Mouse (Mus musculus): ENCODE measurements around the gene Fdxr.

Fdxr gene

GRCm38 (mm10) chr11:115269330-115270066, 7.4 kb downstream of the Fdxr start:
- no peak for DNase-seq (ENCODE audit: low spot score)

DNA sequence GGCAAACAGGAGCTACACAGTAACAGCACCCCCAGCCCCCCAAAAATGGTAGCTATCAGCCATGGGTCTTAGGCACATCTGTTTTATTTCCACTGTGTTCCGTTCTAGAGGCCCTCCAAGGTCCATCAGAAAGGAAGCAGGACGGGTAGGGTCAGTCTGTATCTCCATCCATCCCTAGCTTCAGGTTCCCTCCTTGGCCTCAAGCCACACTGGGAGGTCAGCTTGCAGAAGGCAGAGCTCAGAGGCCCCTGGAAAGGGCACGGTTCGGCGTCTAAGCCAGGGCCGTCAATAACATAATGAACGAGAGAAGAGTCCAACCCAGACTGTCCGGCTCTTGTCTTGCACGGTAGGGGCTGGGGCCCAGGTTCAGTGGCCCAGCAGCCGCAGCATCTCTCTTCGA, 8.9 kb downstream of the Fdxr start:
- DNase-seq (ENCODE audit: low spot score), result no peak

DNA sequence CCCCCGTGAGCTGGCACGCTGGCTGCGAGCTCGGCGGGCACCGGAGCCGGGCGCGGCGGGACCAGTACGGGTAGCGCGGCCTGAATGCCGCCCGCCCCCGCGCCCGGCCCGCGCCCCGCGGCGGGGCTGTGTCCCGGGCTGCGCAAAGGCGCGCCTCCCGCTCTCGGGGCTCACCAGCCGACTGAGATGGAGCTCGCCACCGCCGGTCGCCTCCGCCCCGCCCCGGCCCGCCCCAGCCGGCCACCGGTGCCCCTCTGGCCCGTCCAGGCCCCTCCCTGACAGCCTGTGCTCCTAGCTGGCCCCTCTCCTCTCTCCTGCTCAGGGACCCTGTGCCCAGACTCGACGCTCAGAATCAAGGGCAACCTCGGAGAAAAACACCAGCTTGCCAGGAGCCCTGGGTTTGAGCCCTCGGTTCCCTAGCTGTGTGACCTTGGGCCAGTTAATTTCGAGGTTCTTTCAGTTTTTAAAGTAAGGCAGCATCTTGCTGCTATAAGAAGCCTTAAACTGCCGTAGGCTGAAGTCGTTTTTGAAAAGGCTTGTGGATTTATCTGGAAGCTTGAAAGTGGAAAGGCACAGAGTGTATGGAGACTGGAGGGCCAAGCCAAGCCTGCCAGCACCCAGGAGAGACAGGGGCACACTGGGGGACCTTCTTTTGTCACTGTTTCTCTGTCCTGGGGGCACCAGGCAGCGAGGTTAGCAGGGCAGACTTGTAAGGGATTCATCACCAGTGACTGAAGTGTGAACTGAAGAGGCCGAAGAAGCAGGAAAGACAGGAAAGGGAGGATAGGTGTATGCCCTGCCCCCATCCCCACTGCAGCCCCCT, 9.6 kb downstream of the Fdxr start, which contains the start of gene Grin2c:
TSS of gene Grin2c (minus strand) at position 183 of the 823 bp plus-strand sequence.
- no peak for DNase-seq (ENCODE audit: low spot score)

DNA sequence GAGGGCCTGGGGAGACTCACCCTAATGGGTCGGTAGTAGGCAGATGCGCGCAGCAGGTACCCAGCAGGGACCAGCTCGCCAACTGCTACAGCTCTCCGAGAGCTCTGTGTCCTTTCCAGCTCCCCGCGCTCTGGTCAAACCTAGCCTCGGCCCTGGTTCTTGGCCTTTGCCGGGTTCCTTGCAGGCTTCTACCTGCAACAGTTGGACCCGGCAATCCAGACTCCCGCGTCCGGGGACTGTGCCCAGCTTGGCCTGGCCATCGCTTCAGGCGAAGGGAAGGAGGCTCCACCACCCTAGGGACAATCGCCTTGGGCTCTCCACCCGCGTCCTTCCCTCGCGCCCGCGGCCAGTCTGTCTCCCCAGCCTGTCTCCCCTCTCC, 10.5 kb downstream of the Fdxr start:
- no peak for DNase-seq (ENCODE audit: low spot score)

GRCm38 (mm10) chr11:115265771-115266399, 11.0 kb downstream of the Fdxr start:
- DNase-seq (ENCODE audit: low spot score), result no peak

DNA sequence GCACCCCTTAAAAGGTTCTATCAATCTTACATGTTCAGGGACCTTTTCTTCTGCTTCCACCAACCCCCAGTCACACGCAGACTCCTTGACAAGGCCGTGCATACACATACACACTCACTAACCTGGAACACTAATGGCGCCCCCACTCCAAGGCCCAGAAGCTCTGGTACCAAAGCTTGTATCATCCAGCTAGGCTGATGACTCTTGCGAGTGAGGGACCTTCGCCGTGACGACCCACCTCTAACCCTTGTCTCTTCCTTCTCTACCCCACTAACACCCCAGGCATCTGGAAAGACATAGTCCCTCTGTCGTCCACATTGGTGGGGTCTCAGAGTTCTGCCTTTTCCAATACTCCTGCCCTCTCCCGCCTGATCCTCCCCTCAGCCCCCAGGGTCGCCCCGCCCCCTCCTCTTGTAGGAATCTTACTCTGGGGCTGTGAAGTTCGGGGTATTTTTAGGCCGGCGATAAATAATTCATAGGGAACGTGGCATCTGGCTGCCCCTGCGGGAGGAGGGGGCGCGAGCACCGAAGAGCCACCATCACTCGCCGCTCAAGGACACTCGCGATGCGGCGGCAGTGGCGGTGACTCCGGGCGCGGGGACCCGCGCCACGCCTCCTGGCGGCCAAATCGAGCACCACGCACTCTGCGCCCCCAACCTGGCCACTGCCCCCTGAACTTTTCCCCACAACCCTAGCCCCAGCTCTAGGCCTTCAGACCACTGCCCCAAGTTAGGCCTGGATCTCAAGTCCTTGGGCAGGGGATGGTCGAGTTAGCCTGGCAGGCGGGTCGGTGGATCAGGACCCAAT, 11.8 kb downstream of the Fdxr start:
- DNase-seq (ENCODE audit: low spot score), result no peak

DNA sequence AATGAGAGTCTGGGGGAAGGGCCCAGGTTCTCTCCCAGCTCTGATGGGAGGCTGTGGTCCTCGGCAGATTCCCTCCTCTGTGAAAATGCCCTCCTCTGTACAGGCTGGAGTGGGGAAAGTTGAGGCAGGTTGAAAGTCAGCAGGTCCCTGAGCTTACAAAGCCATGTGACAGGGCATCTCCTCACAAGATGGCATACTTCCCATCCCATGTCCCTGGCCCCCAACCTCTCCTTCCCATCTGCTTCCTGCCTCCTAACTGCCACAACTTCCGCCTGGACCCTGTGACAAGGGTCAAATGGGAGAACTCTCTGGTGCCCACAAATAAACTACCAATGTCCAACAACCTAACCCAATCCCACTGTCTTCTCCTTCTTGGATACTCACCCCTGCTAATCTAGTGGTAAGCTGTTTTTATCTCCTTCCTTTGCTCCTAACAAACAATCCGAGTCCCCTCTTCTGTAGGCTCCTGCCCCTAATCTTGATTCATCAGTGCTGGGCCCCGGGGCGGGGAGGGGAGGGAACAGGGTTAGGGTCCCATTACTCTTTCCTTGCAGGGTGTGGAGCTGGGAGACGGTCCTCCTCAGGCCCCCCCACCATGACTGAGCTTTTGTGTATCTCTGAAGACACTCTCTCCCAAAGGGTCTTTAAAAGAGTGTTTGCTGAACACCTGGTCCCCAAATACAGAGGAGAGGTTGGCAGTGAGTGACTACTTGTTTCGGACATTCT, 12.6 kb downstream of the Fdxr start:
- no peak for DNase-seq (ENCODE audit: low spot score)

DNA sequence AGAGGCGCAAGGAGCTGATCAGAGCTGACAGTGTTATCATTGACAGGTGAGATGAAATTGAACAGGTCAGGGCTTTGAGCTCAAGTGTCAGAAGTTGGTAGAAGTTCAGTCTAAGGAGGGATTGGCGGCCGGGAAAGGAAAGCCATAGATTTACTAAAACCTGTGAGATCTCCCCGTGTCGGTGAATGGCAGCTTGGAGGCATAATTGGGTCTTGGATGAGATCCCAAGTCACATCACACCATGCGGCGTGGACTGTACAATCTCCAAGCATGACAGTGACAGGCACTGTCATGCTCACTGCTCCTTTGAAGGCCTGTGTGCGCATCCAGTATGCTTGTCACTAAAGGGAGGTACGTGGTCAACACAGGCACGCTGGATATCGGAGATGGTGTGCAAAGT, 13.9 kb downstream of the Fdxr start:
- no peak for DNase-seq (ENCODE audit: low spot score)

- DNase-seq (ENCODE audit: low spot score), result no peak
Measured at GRCm38 (mm10) chr11:115259134-115259533, 17.7 kb downstream of the Fdxr start.

DNA sequence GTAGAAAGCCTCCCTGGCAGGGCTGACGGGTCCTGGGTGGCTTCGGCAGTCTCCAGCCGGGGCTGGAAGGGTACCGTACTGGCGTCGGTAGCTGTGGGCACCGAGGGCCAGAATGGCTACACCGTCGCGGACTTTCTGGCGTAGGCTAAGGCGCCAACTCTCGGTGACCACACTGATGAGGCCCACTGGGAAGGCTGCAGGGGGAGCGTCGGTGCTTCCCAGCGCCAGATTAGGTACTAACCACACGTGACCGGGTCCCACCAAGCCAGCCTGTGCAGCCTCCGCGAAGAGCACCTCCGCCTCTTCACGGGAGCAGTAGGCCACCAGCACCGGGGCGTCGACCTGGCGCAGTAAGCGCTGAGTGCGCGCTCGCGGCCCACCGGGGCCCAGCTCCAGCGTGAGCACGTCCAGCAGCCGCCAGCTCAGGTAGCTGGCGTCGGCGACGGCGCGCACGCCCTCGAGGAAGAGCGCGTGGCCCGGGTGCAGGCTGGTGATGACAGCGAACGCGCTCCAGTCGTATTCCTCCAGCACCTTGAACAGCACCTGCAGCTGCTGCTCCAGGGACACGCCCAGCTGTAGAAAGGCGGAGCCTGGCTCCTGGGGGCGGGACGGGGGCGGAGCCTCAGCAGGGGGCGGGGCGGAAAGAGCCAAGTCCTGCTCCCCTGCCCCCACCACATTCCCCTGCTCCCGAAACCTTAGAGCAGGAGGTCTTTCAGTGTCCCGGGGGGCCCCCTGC, 18.9 kb downstream of the Fdxr start:
- DNase-seq (ENCODE audit: low spot score), result no peak

GRCm38 (mm10) chr11:115251258-115251657, 25.6 kb downstream of the Fdxr start:
- no peak for DNase-seq (ENCODE audit: low spot score)

DNA sequence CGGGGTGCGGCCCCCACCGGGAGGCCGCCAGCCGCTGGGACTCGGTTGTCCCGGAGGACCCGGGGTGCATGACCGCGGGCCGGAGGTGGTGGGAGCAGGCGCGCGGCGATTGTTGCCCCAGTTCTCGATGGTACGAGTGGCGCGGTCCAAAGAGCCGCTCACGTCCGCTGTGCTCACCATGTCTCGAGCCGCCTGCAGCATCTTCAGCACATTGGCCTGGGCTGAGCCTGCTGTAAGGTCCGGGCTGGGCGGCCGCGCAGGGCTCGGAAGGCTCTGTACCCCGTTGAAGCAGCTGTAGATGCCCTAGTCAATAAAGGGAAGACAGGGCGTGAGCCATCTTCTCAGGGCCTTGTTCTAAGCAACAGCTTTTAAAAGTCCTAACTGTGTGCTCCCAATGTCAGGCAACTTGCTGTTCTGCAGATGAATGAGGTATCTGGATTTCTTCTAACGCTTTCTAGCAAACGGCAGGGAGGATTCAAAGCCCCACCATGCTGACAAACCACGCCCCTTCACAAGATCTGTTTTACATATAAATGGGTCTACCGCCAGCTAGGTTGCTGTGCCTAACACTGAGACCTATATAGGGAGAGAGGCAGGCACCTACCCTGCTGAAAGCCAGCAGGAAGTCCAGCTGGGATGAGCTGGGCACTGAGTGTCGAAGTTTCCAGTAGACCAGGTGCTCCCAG, 26.3 kb downstream of the Fdxr start:
- no peak for DNase-seq (ENCODE audit: low spot score)

GRCm38 (mm10) chr11:115249721-115250404, 27.0 kb downstream of the Fdxr start:
- DNase-seq (ENCODE audit: low spot score), result no peak

- no peak for DNase-seq (ENCODE audit: low spot score)
Measured at GRCm38 (mm10) chr11:115247945-115248344, 28.9 kb downstream of the Fdxr start.

- no peak for DNase-seq (ENCODE audit: low spot score)
Measured at GRCm38 (mm10) chr11:115247240-115247639, 29.6 kb downstream of the Fdxr start.

DNA sequence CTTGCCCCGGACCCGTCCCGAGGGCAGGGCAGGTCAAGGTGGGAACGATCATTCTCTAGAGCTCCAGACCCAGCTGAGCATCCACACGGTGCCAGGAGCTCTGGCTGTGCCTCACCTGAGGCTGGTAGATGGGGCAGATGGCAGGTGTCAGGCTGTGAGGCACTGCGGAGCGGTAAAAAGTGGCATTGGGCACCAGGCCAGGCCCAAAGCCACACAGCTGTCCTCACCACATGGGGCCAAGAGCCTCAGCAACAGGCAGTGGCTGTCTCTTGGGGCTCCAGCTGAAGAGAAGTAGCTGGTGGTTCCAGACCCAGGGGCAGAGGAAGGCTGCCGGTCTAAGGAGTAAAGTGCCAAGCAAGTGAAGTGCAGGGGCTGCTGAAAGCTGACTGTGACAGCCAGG, 30.5 kb downstream of the Fdxr start:
- DNase-seq (ENCODE audit: low spot score), result no peak

GRCm38 (mm10) chr11:115244840-115245239, 32.0 kb downstream of the Fdxr start:
- DNase-seq (ENCODE audit: low spot score), result no peak

DNA sequence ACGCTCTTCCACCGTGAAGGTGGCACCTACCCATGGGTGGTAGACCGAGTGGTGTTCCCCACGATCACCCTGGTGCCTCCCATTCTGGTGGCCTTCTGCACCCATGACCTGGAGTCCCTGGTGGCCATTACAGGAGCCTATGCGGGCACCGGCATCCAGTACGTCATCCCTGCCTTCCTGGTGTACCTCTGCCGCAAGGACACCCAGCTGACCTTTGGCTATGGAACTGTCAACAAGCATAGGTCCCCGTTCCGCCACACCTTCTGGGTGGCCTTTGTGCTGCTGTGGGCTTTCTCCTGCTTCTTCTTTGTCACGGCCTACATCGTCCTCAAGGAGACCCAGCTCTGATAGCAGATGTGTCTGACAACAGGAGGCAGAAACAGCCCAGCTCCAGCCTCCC, 33.1 kb downstream of the Fdxr start:
- DNase-seq (ENCODE audit: low spot score), result no peak

- DNase-seq (ENCODE audit: low spot score), result no peak
Measured at GRCm38 (mm10) chr11:115242746-115243145, 34.1 kb downstream of the Fdxr start.

GRCm38 (mm10) chr11:115241402-115241801, 35.4 kb downstream of the Fdxr start:
- no peak for DNase-seq (ENCODE audit: low spot score)
